Mouse (Mus musculus) C2C12 (cell line): ENCODE results near the gene Unc45a. TPM values are rescaled to one million over a fixed set of nuclear protein-coding genes. Genes with fewer than 3 reads are reported as not detected.
A peak's percentile ranks its signal among the peaks of the same experiment; 100 is the strongest.

Experiments used
- H3K27me3 ChIP-seq: one replicate; pipeline ENCODE4 v1.6.1; 2011; ENCODE audit not compliant: control insufficient read depth, insufficient read depth, insufficient read length
- H3K36me3 ChIP-seq: one replicate; pipeline ENCODE4 v1.6.1; 2011; ENCODE audit not compliant: control insufficient read depth, insufficient read depth
- H3K4me3 ChIP-seq: one replicate; pipeline ENCODE4 v1.5.1; 2011; ENCODE audit warnings: mild to moderate bottlenecking, control low read depth; ENCODE audit not compliant: poor library complexity, insufficient read depth, severe bottlenecking
- H3K79me2 ChIP-seq: one replicate; pipeline ENCODE4 v1.6.1; 2011; ENCODE audit not compliant: control insufficient read depth, insufficient read depth
- H3K79me3 ChIP-seq: one replicate; pipeline ENCODE4 v1.6.1; 2011; ENCODE audit warnings: low read depth, control low read depth
- H3ac ChIP-seq: one replicate; pipeline ENCODE3; 2011; ENCODE audit warnings: low read depth; ENCODE audit not compliant: control insufficient read depth, insufficient read length
- CEBPB ChIP-seq: IDR thresholded peaks from one replicate; pipeline ENCODE4 v1.6.1; 2011; ENCODE audit warnings: low read depth, mild to moderate bottlenecking, control low read depth, moderate library complexity
- CTCF ChIP-seq: IDR thresholded peaks from one replicate; pipeline ENCODE4 v1.5.1; 2011; ENCODE audit not compliant: control insufficient read depth, insufficient read depth, insufficient read length
- FOSL1 ChIP-seq: IDR thresholded peaks from one replicate; pipeline ENCODE4 v1.8.0; 2011; ENCODE audit warnings: mild to moderate bottlenecking, low read length; ENCODE audit not compliant: poor library complexity, insufficient read depth, severe bottlenecking
- MAX ChIP-seq: IDR thresholded peaks from one replicate; pipeline ENCODE4 v1.6.1; 2011; ENCODE audit warnings: mild to moderate bottlenecking, control low read depth
- MYOD1 ChIP-seq: IDR thresholded peaks from one replicate; pipeline ENCODE4 v1.6.1; 2011; ENCODE audit warnings: low read depth; ENCODE audit not compliant: control insufficient read depth, insufficient read length
- MYOG ChIP-seq: IDR thresholded peaks from one replicate; pipeline ENCODE4 v1.6.1; 2011; ENCODE audit not compliant: control insufficient read depth, insufficient read length; ENCODE audit errors: extremely low read depth
- USF1 ChIP-seq: IDR thresholded peaks from one replicate; pipeline ENCODE4 v1.6.1; 2011; ENCODE audit warnings: low read depth, mild to moderate bottlenecking, control low read depth, moderate library complexity
- polyA plus RNA-seq: library from polyadenylated mRNA; unstranded; fragments of >200 nt; fragmentation: generic; extraction: Trizol; gene quantifications from one replicate; pipeline ENCODE4 v1.2.1, GENCODE M21; 2012; ENCODE audit warnings: missing spikeins

The Unc45a gene
- polyA plus RNA-seq, 1 experiment, result 46.9 TPM

DNA sequence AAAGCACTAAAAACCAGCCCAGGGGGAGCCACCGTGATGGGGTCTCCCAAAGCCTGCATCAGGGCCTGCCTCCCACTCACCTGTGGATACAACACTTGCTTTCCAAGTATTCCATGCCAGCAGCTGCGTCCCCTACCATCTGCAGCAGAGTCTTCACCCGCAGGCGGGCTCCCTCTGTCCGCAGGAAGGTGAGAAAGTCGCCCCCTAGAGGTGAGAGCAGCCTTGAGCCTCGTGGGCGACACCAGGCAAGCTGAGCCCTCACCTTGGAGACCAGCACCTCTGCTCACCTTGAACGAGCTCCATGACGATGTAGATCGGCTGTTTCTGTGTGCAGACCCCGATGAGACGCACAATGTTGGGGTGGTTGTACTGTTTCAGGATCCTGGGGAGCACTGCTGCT lies 38.7 kb upstream of the Unc45a start:
- Histone ChIP-seq H3ac (no peak overlapping the region), H3K27me3 (no peaks in the 10 kb centered on the region), H3K79me3 (no peaks in the 10 kb centered on the region), H3K36me3 (peaks cover 4% of the 10 kb centered on the region), H3K79me2 (no peaks in the 10 kb centered on the region), H3K4me3 (no peak overlapping the region)
- TF ChIP-seq MAX, result no peak
- peak; percentile 43 for TF ChIP-seq CTCF

DNA sequence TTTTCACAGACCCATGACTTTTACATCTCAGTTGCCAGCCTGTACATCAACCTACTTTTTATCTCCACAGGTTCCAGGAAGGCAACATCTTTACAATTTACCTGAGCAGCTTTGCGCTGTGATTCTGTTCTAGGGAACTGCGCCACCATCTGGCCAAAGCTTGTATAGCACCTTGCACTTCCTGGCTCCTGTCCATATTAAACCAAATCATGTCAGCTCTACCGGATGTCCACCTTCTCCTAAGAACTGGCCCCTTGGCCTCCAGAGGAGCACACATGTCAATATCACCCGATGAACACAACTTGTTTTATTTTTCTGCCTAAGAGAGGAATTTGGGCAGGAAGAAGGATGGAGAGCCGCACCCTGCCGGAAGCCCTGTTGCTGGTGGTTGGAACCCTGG lies 36.7 kb upstream of the Unc45a start:
- TF ChIP-seq MYOG (no peak), CTCF (peak; percentile 63)
- Histone ChIP-seq H3K4me3 (no peak overlapping the region), H3K36me3 (peaks cover 4% of the 10 kb centered on the region), H3K79me3 (no peaks in the 10 kb centered on the region), H3K27me3 (no peaks in the 10 kb centered on the region), H3ac (no peak overlapping the region), H3K79me2 (no peaks in the 10 kb centered on the region)

DNA sequence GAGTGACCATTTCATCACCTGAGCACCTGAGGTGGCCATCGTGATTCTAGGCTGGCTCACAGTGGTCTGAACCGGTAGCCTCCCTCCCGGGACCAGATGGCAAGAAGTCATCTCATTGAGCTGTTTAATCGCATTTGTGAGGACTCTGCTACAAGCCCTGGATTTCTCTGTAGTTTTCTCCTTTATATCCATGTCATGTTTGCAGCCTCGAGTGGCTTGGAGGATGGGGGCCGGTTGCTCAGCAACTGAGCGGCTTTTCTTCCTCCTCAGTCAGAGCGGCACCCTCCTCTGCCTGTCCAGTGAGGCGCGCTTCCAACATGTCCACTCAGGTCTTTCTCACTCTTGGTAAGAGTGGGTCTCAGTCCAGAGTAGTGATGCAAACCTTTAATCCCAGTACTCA lies 35.4 kb upstream of the Unc45a start:
- Histone ChIP-seq H3K79me3 (no peaks in the 10 kb centered on the region), H3K79me2 (no peaks in the 10 kb centered on the region), H3K4me3 (no peak overlapping the region), H3K36me3 (peaks cover 4% of the 10 kb centered on the region), H3K27me3 (no peaks in the 10 kb centered on the region), H3ac (no peak overlapping the region)
- no peak for TF ChIP-seq FOSL1
- TF ChIP-seq MYOG, result no peak
- no peak for TF ChIP-seq CEBPB
- TF ChIP-seq USF1, result no peak
- no peak for TF ChIP-seq MYOD1
- no peak for TF ChIP-seq MAX
- TF ChIP-seq CTCF, result no peak

DNA sequence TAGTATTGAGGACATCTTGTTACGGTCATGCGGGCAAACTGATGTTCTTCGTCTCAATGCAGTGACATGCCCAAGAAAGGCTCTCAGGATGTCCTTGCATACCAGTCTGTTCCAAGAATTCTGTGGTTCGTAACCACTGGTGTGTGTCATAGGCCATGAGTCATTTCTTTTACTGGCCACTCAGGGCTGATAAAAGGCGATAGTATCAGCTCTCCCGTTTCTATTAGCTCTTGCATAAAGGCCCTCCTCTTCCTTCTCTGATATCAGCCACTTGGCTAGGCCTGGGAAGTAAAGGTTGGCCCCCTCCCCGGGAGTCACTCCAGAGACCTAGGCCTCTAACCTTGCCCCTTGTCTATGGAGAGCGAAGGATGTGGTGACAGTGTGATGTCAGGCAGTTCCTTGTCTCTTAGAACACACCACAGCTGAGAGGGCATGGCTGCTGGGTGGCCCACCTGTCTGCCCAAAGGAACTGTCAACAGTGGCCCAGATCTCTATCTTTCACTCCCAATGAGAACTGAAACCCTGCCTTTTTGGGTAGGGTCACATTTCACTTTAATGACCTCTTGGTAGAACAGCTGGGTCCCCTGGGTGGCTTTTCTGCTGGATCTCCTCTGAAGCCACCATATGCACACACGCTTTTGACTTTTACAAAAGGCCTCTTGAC lies 34.7 kb upstream of the Unc45a start:
- no peaks in the 10 kb centered on the region for H3K79me3 ChIP-seq
- peaks cover 4% of the 10 kb centered on the region for H3K36me3 ChIP-seq
- H3K4me3 ChIP-seq, result no peak overlapping the region
- H3K27me3 ChIP-seq, result no peaks in the 10 kb centered on the region
- TF ChIP-seq CTCF (no peak), USF1 (no peak), FOSL1 (peak; percentile 90), CEBPB (no peak), MAX (no peak), MYOD1 (peak; percentile 89), MYOG (no peak)
- no peaks in the 10 kb centered on the region for H3K79me2 ChIP-seq
- no peak overlapping the region for H3ac ChIP-seq

DNA sequence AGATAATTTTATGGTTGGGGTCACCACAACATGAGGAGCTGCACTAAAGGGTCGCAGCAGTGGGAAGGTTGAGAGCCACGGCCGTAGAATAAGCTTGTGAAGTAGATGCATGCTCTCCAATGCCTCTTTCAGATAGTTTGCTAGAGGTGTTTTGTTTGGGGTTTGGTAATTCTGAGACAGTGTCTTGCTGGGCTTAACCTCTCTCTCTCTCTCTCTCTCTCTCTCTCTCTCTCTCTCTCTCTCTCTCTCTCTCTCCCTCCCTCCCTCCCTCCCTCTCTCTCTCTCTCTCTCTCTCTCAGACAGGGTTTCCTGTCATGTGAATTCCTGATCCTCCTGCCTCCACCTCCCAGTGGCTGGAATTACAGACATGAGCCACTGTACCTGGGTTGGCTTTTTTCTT lies 33.9 kb upstream of the Unc45a start:
- Histone ChIP-seq H3K36me3 (peaks cover 4% of the 10 kb centered on the region), H3ac (no peak overlapping the region), H3K79me3 (no peaks in the 10 kb centered on the region), H3K79me2 (no peaks in the 10 kb centered on the region), H3K27me3 (no peaks in the 10 kb centered on the region), H3K4me3 (no peak overlapping the region)
- TF ChIP-seq MYOD1 (no peak), USF1 (no peak), CEBPB (no peak), MAX (no peak), MYOG (no peak), CTCF (no peak), FOSL1 (no peak)

DNA sequence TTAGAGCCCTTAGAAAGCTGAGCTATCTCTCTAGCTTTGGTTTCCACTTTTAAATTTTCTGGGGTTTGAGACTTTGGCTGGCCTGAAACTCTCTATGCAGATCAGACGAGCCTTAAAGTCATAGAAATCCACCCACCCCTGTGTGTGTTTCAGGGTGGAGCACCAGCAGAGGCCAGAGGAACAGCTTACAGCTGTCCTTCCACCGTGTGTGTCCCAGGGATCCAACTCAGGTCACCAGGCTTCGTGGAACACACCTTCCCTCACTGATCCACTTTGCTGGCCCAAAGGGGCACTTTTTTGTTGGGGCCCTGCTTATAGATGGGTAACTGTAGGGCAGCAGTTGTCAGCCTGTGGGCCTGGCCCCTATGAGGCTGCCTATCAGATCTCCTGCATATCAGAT lies 33.5 kb upstream of the Unc45a start:
- peaks cover 4% of the 10 kb centered on the region for H3K36me3 ChIP-seq
- no peak overlapping the region for H3K4me3 ChIP-seq
- no peaks in the 10 kb centered on the region for H3K27me3 ChIP-seq
- H3K79me3 ChIP-seq, result no peaks in the 10 kb centered on the region
- H3K79me2 ChIP-seq, result no peaks in the 10 kb centered on the region
- no peak overlapping the region for H3ac ChIP-seq
- TF ChIP-seq MAX, result no peak
- no peak for TF ChIP-seq MYOG
- no peak for TF ChIP-seq FOSL1
- no peak for TF ChIP-seq MYOD1
- no peak for TF ChIP-seq CEBPB
- no peak for TF ChIP-seq CTCF
- TF ChIP-seq USF1, result no peak

DNA sequence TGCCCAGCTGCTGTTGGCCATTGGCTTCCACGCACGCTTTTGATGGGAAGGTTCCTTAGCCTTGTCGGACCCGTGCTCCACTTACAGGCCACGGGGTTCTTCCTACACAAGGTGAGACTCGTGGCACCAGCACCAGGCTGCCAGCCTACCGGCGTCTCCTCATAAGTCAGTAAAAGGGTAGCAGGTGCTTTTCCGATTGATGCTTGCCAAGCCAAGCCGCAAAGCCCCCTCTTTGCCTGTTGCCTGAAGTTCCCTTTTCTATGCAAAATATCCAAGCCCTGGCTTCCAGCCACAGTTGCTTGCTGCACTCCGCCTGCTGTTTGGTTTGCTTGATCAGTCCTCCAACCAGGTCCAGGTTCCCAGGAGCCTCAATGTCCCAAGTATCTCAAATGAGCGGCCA lies 33.0 kb upstream of the Unc45a start:
- TF ChIP-seq FOSL1, result no peak
- no peak overlapping the region for H3ac ChIP-seq
- no peaks in the 10 kb centered on the region for H3K79me3 ChIP-seq
- H3K4me3 ChIP-seq, result no peak overlapping the region
- peaks cover 2% of the 10 kb centered on the region for H3K36me3 ChIP-seq
- H3K79me2 ChIP-seq, result no peaks in the 10 kb centered on the region
- H3K27me3 ChIP-seq, result no peaks in the 10 kb centered on the region
